Mouse (Mus musculus) embryonic fibroblast, embryonic 13.5 days (primary cell): ENCODE data around the gene U2af2. TPM values are rescaled to one million over a fixed set of nuclear protein-coding genes. Genes with fewer than 3 reads are reported as not detected.

Experiments
- H3K27ac ChIP-seq: 2 replicates; pipeline ENCODE4 v1.5.1; 2012; ENCODE audit warnings: low read length, control low read depth, inconsistent platforms; ENCODE audit not compliant: insufficient read depth
- H3K4me1 ChIP-seq: 2 replicates; pipeline ENCODE4 v1.6.1; 2011; ENCODE audit warnings: low read length; ENCODE audit not compliant: control insufficient read depth, insufficient read depth
- H3K4me3 ChIP-seq: 2 replicates; pipeline ENCODE4 v1.5.1; 2011; ENCODE audit warnings: mild to moderate bottlenecking, control low read depth, low read length; ENCODE audit not compliant: insufficient read depth
- CTCF ChIP-seq: IDR thresholded peaks from 2 replicates; pipeline ENCODE4 v1.5.1; 2011; ENCODE audit warnings: mild to moderate bottlenecking, control low read depth, low read length, moderate library complexity, borderline replicate concordance; ENCODE audit not compliant: insufficient read depth
- POLR2A ChIP-seq: IDR thresholded peaks from 2 replicates; pipeline ENCODE4 v1.6.1; 2011; ENCODE audit warnings: low read depth, mild to moderate bottlenecking, control low read depth, low read length, moderate library complexity
- polyA plus RNA-seq: library from polyadenylated mRNA; stranded (reverse); fragments of >200 nt; gene quantifications from 2 replicates; pipeline ENCODE4 v1.2.4, GENCODE M21; 2011; ENCODE audit warnings: low read depth; ENCODE audit not compliant: missing spikeins, insufficient read length

The U2af2 gene
- polyA plus RNA-seq, 1 experiment = 210 TPM

DNA sequence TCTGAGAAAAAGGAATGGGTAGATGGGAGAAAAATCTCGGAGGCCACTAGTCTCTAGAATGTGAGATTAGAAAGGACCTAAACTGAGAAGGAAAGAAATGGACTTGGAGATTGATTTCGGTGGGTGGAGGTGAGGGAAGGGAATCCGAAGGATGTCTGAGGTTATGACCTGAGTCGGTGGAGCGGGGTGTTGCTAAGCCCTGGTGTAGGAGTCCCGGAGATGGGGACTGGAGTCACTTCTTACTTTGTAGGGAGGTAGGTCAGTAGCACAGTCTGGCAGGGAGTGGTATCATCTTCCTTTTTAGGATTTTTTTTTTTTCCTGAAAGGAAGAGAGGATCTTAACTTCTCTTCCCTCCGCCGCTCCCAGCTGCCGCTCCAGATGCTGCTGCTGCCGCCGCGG, 9.5 kb upstream of the U2af2 start:
- Histone ChIP-seq H3K27ac (peak overlapping the region; percentile 21; the same call in 1 of the 2 replicates), H3K4me1 (no peaks in the 10 kb centered on the region), H3K4me3 (peak overlapping the region; percentile 61)
- TF ChIP-seq CTCF = no peak
- TF ChIP-seq POLR2A = peak; percentile 9; the same call in 1 of the 2 replicates

DNA sequence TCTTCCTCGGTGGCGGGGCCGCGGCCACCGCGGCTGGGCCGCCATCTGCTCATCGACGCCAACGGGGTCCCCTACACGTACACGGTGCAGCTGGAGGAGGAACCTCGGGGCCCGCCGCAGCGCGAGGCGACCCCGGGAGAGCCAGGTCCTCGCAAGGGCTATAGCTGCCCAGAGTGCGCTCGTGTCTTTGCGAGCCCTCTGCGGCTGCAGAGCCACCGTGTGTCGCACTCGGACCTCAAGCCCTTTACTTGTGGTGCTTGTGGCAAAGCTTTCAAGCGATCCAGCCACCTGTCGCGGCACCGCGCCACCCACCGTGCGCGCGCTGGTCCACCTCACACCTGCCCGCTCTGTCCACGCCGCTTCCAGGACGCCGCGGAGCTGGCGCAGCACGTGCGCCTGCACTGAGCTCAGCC, 9.0 kb upstream of the U2af2 start:
- H3K27ac ChIP-seq = no peak overlapping the region

DNA sequence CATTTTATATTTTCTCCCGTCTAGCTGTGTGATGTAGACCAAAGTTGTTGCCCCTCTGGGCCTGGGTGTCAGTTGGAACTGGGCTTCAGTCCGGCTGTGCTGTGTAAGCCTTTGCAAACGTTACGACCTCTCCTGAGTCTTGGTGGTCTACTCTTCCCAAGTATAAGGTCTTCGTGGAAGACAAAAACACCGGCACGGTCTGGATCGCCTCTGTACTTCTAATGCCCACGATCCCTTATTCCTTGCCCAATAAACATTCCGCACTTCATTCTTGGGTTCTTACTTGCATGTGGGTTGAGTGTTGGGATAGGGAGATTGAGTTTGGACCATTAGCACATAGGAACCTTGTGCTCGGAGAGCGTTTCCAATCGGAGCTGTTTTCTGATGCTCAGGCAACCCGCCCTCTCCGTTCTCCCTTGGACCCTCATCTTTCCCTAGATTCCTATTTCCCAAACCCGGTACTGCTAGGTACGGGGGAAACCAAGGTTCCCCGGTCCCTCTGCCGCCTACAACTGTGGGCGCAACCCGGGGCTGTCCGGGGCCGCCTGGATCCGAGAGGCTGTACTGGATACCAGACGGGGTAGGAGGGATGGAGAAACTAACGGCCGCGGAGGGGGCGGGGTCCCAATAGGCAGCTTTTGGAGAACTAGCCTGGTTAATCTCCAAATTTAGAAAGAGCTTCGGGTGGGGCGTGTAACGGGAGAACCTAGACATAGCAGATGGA, 8.3 kb upstream of the U2af2 start:
- H3K27ac ChIP-seq = no peak overlapping the region
- TF ChIP-seq POLR2A (peak; percentile 54), CTCF (no peak)
- H3K4me1 ChIP-seq = no peaks in the 10 kb centered on the region
- peak overlapping the region; percentile 14; the same call in 1 of the 2 replicates for H3K4me3 ChIP-seq

More for the DNA sequence above, 9.0 kb upstream of the U2af2 start:
- H3K4me3 ChIP-seq = peak overlapping the region; percentile 61
- no peaks in the 10 kb centered on the region for H3K4me1 ChIP-seq
- TF ChIP-seq CTCF = no peak
- TF ChIP-seq POLR2A = 0 out of 2 replicates have a peak, but pooled peaks have one; percentile 16

- TF ChIP-seq POLR2A (no peak), CTCF (no peak)
- H3K27ac ChIP-seq = no peak overlapping the region
- no peaks in the 10 kb centered on the region for H3K4me1 ChIP-seq
- no peak overlapping the region for H3K4me3 ChIP-seq
These were observed 5.2 kb upstream of the U2af2 start for GRCm38 (mm10) chr7:5056651-5057263.

GRCm38 (mm10) chr7:5057381-5057780, 4.6 kb upstream of the U2af2 start:
- TF ChIP-seq POLR2A = no peak
- no peak for TF ChIP-seq CTCF
- Histone ChIP-seq H3K27ac (no peak overlapping the region), H3K4me3 (no peak overlapping the region), H3K4me1 (no peaks in the 10 kb centered on the region)

DNA sequence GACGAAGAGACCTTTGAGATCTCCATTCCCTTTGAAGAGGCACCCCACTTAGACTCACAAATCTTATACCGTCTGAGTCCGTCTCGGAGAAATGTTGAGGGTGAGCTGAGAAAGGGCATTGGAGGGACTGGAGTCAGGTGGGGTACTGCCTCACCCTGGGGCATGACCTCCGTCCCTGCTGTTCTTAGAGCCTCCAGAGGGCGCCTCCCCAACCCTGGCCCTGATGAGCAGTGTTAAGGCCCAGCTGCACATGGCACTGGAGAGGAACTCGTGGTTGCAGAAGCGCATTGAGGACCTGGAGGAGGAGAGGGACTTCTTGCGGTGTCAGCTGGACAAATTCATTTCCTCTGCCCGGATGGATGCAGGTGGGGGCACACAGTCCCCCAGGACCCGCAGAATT, 4.1 kb upstream of the U2af2 start:
- no peaks in the 10 kb centered on the region for H3K4me1 ChIP-seq
- TF ChIP-seq CTCF = no peak
- TF ChIP-seq POLR2A = no peak
- H3K4me3 ChIP-seq = no peak overlapping the region
- no peak overlapping the region for H3K27ac ChIP-seq

DNA sequence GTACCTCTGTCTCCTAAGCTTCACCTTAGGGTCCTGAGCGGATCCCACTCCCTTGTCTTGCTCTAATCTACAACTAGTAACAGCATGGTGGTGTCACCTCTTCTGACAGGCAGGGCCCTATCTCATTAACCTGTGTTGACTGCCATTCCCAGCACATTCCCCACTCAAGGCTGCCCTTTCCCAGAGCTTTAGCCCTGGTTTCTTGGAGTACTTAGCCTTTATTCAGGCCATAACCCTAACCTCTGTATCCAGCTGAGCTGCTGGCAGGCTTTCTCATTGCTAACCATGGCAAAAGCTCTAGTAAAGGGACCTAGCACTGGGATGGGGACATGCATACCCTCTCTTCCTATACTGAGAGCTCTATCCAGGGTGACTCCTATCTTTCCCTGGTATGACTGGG, 3.3 kb upstream of the U2af2 start:
- TF ChIP-seq POLR2A (no peak), CTCF (no peak)
- no peaks in the 10 kb centered on the region for H3K4me1 ChIP-seq
- H3K27ac ChIP-seq = no peak overlapping the region
- H3K4me3 ChIP-seq = no peak overlapping the region

GRCm38 (mm10) chr7:5059421-5059820, 2.5 kb upstream of the U2af2 start:
- Histone ChIP-seq H3K4me3 (no peak overlapping the region), H3K27ac (no peak overlapping the region), H3K4me1 (no peaks in the 10 kb centered on the region)
- no peak for TF ChIP-seq CTCF
- TF ChIP-seq POLR2A = no peak

DNA sequence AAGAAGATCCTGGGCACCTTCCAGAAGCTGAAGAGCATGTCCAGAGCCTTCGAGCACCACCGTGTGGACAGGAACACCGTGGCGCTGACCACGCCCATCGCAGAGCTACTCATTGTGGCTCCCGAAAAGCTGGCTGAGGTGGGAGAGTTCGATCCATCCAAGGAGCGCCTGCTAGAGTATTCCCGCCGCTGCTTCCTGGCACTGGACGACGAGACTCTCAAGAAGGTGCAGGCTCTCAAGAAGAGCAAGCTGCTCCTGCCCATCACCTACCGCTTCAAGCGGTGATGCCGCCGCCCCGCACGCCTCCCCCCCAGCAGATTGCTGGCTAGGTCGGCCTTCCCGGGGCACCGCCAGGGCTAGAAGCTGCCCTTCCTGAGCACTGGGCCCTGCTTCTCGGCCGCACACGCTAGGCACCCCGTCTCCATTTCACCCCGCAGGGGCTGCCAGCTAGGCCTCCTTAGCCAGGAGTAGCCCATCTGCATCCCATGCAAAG, 1.7 kb upstream of the U2af2 start:
- TF ChIP-seq CTCF (peak; percentile 91), POLR2A (0 out of 2 replicates have a peak, but pooled peaks have one; percentile 41)
- no peaks in the 10 kb centered on the region for H3K4me1 ChIP-seq
- H3K27ac ChIP-seq = peak overlapping the region; percentile 99
- H3K4me3 ChIP-seq = peak overlapping the region; percentile 68
